Comparison of ENCODE assay signal across 8 mouse cellular contexts in genomic region chr3:129831035-129831568, GRCm38 (mm10). TPM values are rescaled to one million over a fixed set of nuclear protein-coding genes. Genes with fewer than 3 reads are reported as not detected.
DNase-seq lines count a peak whose midpoint lies in the region; ATAC-seq and TF ChIP-seq lines count a peak whose summit lies in the region.

Gar1 (minus strand) TSS chr3:129831396.

- DNase-seq in CD8-positive naive resting alpha-beta T cell, adult 2 months (ENCODE audit: low read depth in 2 of 2, low spot score in 2 of 2), result peak; percentile 90 to 95
- peak; percentile 98 for DNase-seq in c-Kit-positive CD71-negative TER-119-negative erythroid progenitor cells, embryonic 14.5 days (ENCODE audit: low read depth)
- peak; percentile 93 for DNase-seq in forebrain, embryonic 10.5 days (ENCODE audit: extremely low spot score, low spot score)
- DNase-seq in kidney, postnatal 25 days, result peak; percentile 98
- DNase-seq in liver, embryonic 14.5 days (ENCODE audit: low read depth in 3 of 3, low spot score in 3 of 3), result peak; percentile 94 to 95 (median 94)
- DNase-seq in neural tube, embryonic 11.5 days (ENCODE audit: low spot score), result peak; percentile 97
- peak; percentile 97 for DNase-seq in stomach, postnatal 0 days (ENCODE audit: low spot score)

- peaks cover 27% of the 10 kb centered on the region for H3K4me1 ChIP-seq in forebrain, embryonic 10.5 days
- peaks cover 21% of the 10 kb centered on the region for H3K4me1 ChIP-seq in heart, embryonic 15.5 days (replicated peaks)
- peaks cover 8 to 16% of the 10 kb centered on the region in 2 experiments for H3K4me1 ChIP-seq in liver, embryonic 14.5 days (replicated peaks; ENCODE audit: control insufficient read depth in 2 of 2, insufficient read depth in 2 of 2, low read length in 1 of 2)
- peaks cover 9% of the 10 kb centered on the region for H3K4me1 ChIP-seq in neural tube, embryonic 11.5 days (ENCODE audit: control insufficient read depth, insufficient read depth, low read length)
- H3K4me1 ChIP-seq in stomach, postnatal 0 days (replicated peaks; ENCODE audit: control insufficient read depth, insufficient read depth), result peaks cover 5% of the 10 kb centered on the region; the same call in 1 of the 2 replicates

- peak within 1 kb of the TSS; percentile 75 for H3K4me2 ChIP-seq in heart, embryonic 15.5 days
- peak within 1 kb of the TSS; percentile 83 for H3K4me2 ChIP-seq in liver, embryonic 14.5 days (ENCODE audit: low read depth)
- H3K4me2 ChIP-seq in neural tube, embryonic 11.5 days (ENCODE audit: low read depth), result peak within 1 kb of the TSS; percentile 49
- H3K4me2 ChIP-seq in stomach, postnatal 0 days (replicated peaks; ENCODE audit: low read depth), result peak within 1 kb of the TSS; percentile 78

- H3K36me3 ChIP-seq in forebrain, embryonic 10.5 days (replicated peaks), result peaks cover 33% of the 10 kb centered on the region
- H3K36me3 ChIP-seq in heart, embryonic 15.5 days, result peaks cover 3% of the 10 kb centered on the region
- H3K36me3 ChIP-seq in liver, embryonic 14.5 days (replicated peaks; ENCODE audit: control insufficient read depth, insufficient read depth, low read depth), result peaks cover 6% of the 10 kb centered on the region
- H3K36me3 ChIP-seq in neural tube, embryonic 11.5 days (ENCODE audit: control insufficient read depth, insufficient read depth, low read length), result peaks cover 3% of the 10 kb centered on the region
- no peaks in the 10 kb centered on the region for H3K36me3 ChIP-seq in stomach, postnatal 0 days (ENCODE audit: control insufficient read depth, insufficient read depth, low read length)

- TF ChIP-seq CTCF in liver, embryonic 14.5 days (IDR thresholded peaks at IDR 0.05; ENCODE audit: low read depth), result no peak
- no peak for TF ChIP-seq CTCF in stomach, postnatal 0 days (IDR thresholded peaks at IDR 0.05; ENCODE audit: low read depth)

- no peaks in the 10 kb centered on the region for H3K27me3 ChIP-seq in forebrain, embryonic 10.5 days (ENCODE audit: poor library complexity, severe bottlenecking)
- no peaks in the 10 kb centered on the region; the same call in 1 of the 2 replicates for H3K27me3 ChIP-seq in heart, embryonic 15.5 days
- no peaks in the 10 kb centered on the region for H3K27me3 ChIP-seq in liver, embryonic 14.5 days (ENCODE audit: control insufficient read depth, insufficient read depth, low read length)
- no peaks in the 10 kb centered on the region for H3K27me3 ChIP-seq in neural tube, embryonic 11.5 days (ENCODE audit: control insufficient read depth, insufficient read depth, low read length)
- H3K27me3 ChIP-seq in stomach, postnatal 0 days (ENCODE audit: control insufficient read depth, insufficient read depth, low read length), result no peaks in the 10 kb centered on the region

- H3K27ac ChIP-seq in forebrain, embryonic 10.5 days, result peak within 1 kb of the TSS; percentile 95
- H3K27ac ChIP-seq in heart, embryonic 15.5 days, result peak within 1 kb of the TSS; percentile 87
- H3K27ac ChIP-seq in liver, embryonic 14.5 days, result peak within 1 kb of the TSS; percentile 63
- H3K27ac ChIP-seq in neural tube, embryonic 11.5 days (ENCODE audit: low read depth, low read length), result peak within 1 kb of the TSS; percentile 82
- peak within 1 kb of the TSS; percentile 91 for H3K27ac ChIP-seq in stomach, postnatal 0 days (replicated peaks)

- ATAC-seq in heart, embryonic 15.5 days (replicated peaks; ENCODE audit: insufficient number of reproducible peaks, insufficient read depth, low FRiP score, low read depth), result peak; percentile 89
- ATAC-seq in liver, embryonic 14.5 days (ENCODE audit: insufficient read depth), result peak; percentile 91
- ATAC-seq in neural tube, embryonic 11.5 days (ENCODE audit: insufficient read depth, low FRiP score, low TSS enrichment), result peak; percentile 93
- ATAC-seq in stomach, postnatal 0 days (ENCODE audit: low FRiP score, low TSS enrichment), result peak; percentile 85

- under 1% methylated on average over 59 of the region's 60 CpGs for WGBS in forebrain, embryonic 10.5 days
- under 1% methylated on average over 60 of the region's 60 CpGs for WGBS in heart, embryonic 15.5 days
- WGBS in liver, embryonic 14.5 days (ENCODE audit: insufficient replicate concordance), result under 1% methylated on average over 60 of the region's 60 CpGs
- WGBS in neural tube, embryonic 11.5 days, result under 1% methylated on average over 60 of the region's 60 CpGs
- under 1% methylated on average over 51 of the region's 60 CpGs for WGBS in stomach, postnatal 0 days

- H3K9ac ChIP-seq in heart, embryonic 15.5 days, result peak within 1 kb of the TSS; percentile 82
- H3K9ac ChIP-seq in liver, embryonic 14.5 days (replicated peaks), result peak within 1 kb of the TSS; percentile 62
- peak within 1 kb of the TSS; percentile 84 for H3K9ac ChIP-seq in neural tube, embryonic 11.5 days (ENCODE audit: low read length)
- H3K9ac ChIP-seq in stomach, postnatal 0 days (ENCODE audit: low read length), result peak within 1 kb of the TSS; percentile 88

- 0 out of 2 replicates have a peak, but pooled peaks have one; percentile 31 for TF ChIP-seq EP300 in liver, embryonic 14.5 days (IDR thresholded peaks at IDR 0.05; ENCODE audit: low read depth)
- TF ChIP-seq EP300 in stomach, postnatal 0 days (optimal IDR thresholded peaks at IDR 0.05), result no peak

- H3K9me3 ChIP-seq in forebrain, embryonic 10.5 days, result no peaks in the 10 kb centered on the region
- no peaks in the 10 kb centered on the region for H3K9me3 ChIP-seq in heart, embryonic 15.5 days (replicated peaks)
- no peaks in the 10 kb centered on the region for H3K9me3 ChIP-seq in liver, embryonic 14.5 days (ENCODE audit: control insufficient read depth, low read length)
- H3K9me3 ChIP-seq in neural tube, embryonic 11.5 days (ENCODE audit: control insufficient read depth, low read length), result no peaks in the 10 kb centered on the region
- H3K9me3 ChIP-seq in stomach, postnatal 0 days (ENCODE audit: control insufficient read depth, low read length), result no peaks in the 10 kb centered on the region

- peak within 1 kb of the TSS; percentile 95 for H3K4me3 ChIP-seq in forebrain, embryonic 10.5 days
- peak within 1 kb of the TSS; percentile 91 for H3K4me3 ChIP-seq in heart, embryonic 15.5 days
- H3K4me3 ChIP-seq in liver, embryonic 14.5 days (ENCODE audit: insufficient read depth in 1 of 2, low read depth in 2 of 2, low read length in 2 of 2), result peak within 1 kb of the TSS; percentile 78 to 86
- H3K4me3 ChIP-seq in neural tube, embryonic 11.5 days (ENCODE audit: low read depth, low read length), result peak within 1 kb of the TSS; percentile 92
- peak within 1 kb of the TSS; percentile 92 for H3K4me3 ChIP-seq in stomach, postnatal 0 days (ENCODE audit: low read depth, low read length)

RNA-seq across cellular contexts. Expression of gene Gar1, which starts in this region (rescaled TPM):
- 112 and 124 TPM in 2 replicates for polyA plus RNA-seq in forebrain, embryonic 10.5 days (2016; fragmentation: Nextera tagmentation; extraction: Ambion mirVana)
- polyA plus RNA-seq in heart, embryonic 15.5 days (2015; fragmentation: Nextera tagmentation; extraction: Ambion mirVana), result 37.0 and 42.1 TPM in 2 replicates
- polyA plus RNA-seq in liver, embryonic 14.5 days (2012; rRNA removed), result 26.2 and 90.6 TPM in 2 replicates
- polyA plus RNA-seq in liver, embryonic 14.5 days (2014; fragmentation: Nextera tagmentation; extraction: Ambion mirVana), result 20.6 and 22.6 TPM in 2 replicates
- polyA plus RNA-seq in neural tube, embryonic 11.5 days (2014; fragmentation: Nextera tagmentation; extraction: Ambion mirVana), result 39.1 and 50.2 TPM in 2 replicates
- 41.0 and 48.4 TPM in 2 replicates for polyA plus RNA-seq in stomach, postnatal 0 days (2015; fragmentation: Nextera tagmentation; extraction: Ambion mirVana)

Comparison
In these comparisons a context has a peak if more than half of its experiments do, and no peak if none do; other contexts are left out.
1. Peak in every context shown above with its lines: DNase-seq, ATAC-seq, H3K4me3 ChIP-seq and H3K27ac ChIP-seq.